In genomic region chr14:75713661-75714060, GRCm38 (mm10) we compare ENCODE assay signal across 13 mouse cellular contexts. TPM values are rescaled to one million over a fixed set of nuclear protein-coding genes. Genes with fewer than 3 reads are reported as not detected.
DNase-seq lines count a peak whose midpoint lies in the region; ATAC-seq and TF ChIP-seq lines count a peak whose summit lies in the region.
"Had no signal": no experiment of that assay in that cellular context is flagged by ENCODE, and none has a peak within 500 bp of the region (broad histone marks: within the 10 kb centered on the region; RNA-seq: fewer than 3 reads in every experiment).

No protein-coding gene starts in this region.

- no peak for ATAC-seq in intestine, postnatal 0 days
- ATAC-seq in intestine, embryonic 15.5 days, result no peak
- no peak for ATAC-seq in midbrain, postnatal 0 days (ENCODE audit: low FRiP score)
- no peak for ATAC-seq in stomach, postnatal 0 days (ENCODE audit: low FRiP score, low TSS enrichment)
- ATAC-seq: liver, embryonic 12.5 days had no signal

- no peak for TF ChIP-seq EP300 in stomach, postnatal 0 days (optimal IDR thresholded peaks at IDR 0.05)

- H3K36me3 ChIP-seq in intestine, postnatal 0 days (ENCODE audit: control insufficient read depth, insufficient read depth), result peaks cover 92% of the 10 kb centered on the region
- H3K36me3 ChIP-seq in intestine, embryonic 15.5 days, result peaks cover 34% of the 10 kb centered on the region
- peaks cover 35% of the 10 kb centered on the region for H3K36me3 ChIP-seq in midbrain, postnatal 0 days (ENCODE audit: insufficient read depth, low read length)
- peaks cover 91% of the 10 kb centered on the region for H3K36me3 ChIP-seq in midbrain, embryonic 10.5 days
- peaks cover 25% of the 10 kb centered on the region for H3K36me3 ChIP-seq in stomach, postnatal 0 days (ENCODE audit: control insufficient read depth, insufficient read depth, low read length)

- no peak overlapping the region for H3K27ac ChIP-seq in intestine, postnatal 0 days (ENCODE audit: low read depth, low read length)
- H3K27ac ChIP-seq in intestine, embryonic 15.5 days, result no peak overlapping the region
- no peak overlapping the region for H3K27ac ChIP-seq in midbrain, postnatal 0 days (ENCODE audit: low read depth, low read length)
- H3K27ac ChIP-seq in midbrain, embryonic 10.5 days (replicated peaks), result no peak overlapping the region
- H3K27ac ChIP-seq in stomach, postnatal 0 days (replicated peaks), result no peak overlapping the region
- H3K27ac ChIP-seq: hindbrain, embryonic 15.5 days; liver, embryonic 12.5 days had no signal

- no peaks in the 10 kb centered on the region for H3K4me1 ChIP-seq in intestine, postnatal 0 days (replicated peaks; ENCODE audit: control insufficient read depth, insufficient read depth, low read length)
- H3K4me1 ChIP-seq in intestine, embryonic 15.5 days (replicated peaks), result no peaks in the 10 kb centered on the region
- H3K4me1 ChIP-seq in midbrain, postnatal 0 days (ENCODE audit: insufficient read depth, low read length), result no peaks in the 10 kb centered on the region
- no peaks in the 10 kb centered on the region for H3K4me1 ChIP-seq in midbrain, embryonic 10.5 days
- H3K4me1 ChIP-seq in stomach, postnatal 0 days (replicated peaks; ENCODE audit: control insufficient read depth, insufficient read depth), result no peaks in the 10 kb centered on the region
- H3K4me1 ChIP-seq: hindbrain, embryonic 15.5 days; liver, embryonic 12.5 days had no signal

- peak; percentile 12 for DNase-seq in embryo, embryonic 10 days (ENCODE audit: low spot score)
- DNase-seq in embryo, embryonic 9.5 days (ENCODE audit: extremely low spot score), result no peak
- peak; percentile 66 for DNase-seq in midbrain, postnatal 0 days (ENCODE audit: low spot score)
- no peak for DNase-seq in midbrain, embryonic 10.5 days (ENCODE audit: low spot score)
- DNase-seq in stomach, postnatal 0 days (ENCODE audit: low spot score), result no peak
- no peak for DNase-seq in right cerebral cortex, adult 2 months (ENCODE audit: low spot score in 2 of 2)
- DNase-seq: adrenal gland, postnatal 10 days; heart, adult 18-20 months; thymus, adult 18-20 months had no signal

- H3K4me3 ChIP-seq in intestine, postnatal 0 days (ENCODE audit: low read depth, low read length), result no peak overlapping the region
- no peak overlapping the region for H3K4me3 ChIP-seq in intestine, embryonic 15.5 days (replicated peaks)
- H3K4me3 ChIP-seq in midbrain, postnatal 0 days (ENCODE audit: low read depth, low read length), result no peak overlapping the region
- H3K4me3 ChIP-seq in midbrain, embryonic 10.5 days, result no peak overlapping the region
- H3K4me3 ChIP-seq in stomach, postnatal 0 days (ENCODE audit: low read depth, low read length), result no peak overlapping the region
- H3K4me3 ChIP-seq: hindbrain, embryonic 15.5 days; liver, embryonic 12.5 days had no signal

- no peak overlapping the region for H3K4me2 ChIP-seq in intestine, postnatal 0 days (replicated peaks; ENCODE audit: low read depth)
- no peak overlapping the region for H3K4me2 ChIP-seq in intestine, embryonic 15.5 days (replicated peaks)
- H3K4me2 ChIP-seq in midbrain, postnatal 0 days (ENCODE audit: low read depth, low read length, poor library complexity, severe bottlenecking), result no peak overlapping the region
- no peak overlapping the region for H3K4me2 ChIP-seq in stomach, postnatal 0 days (replicated peaks; ENCODE audit: low read depth)
- H3K4me2 ChIP-seq: hindbrain, embryonic 15.5 days; liver, embryonic 12.5 days had no signal

- TF ChIP-seq CTCF in intestine, postnatal 0 days (IDR thresholded peaks at IDR 0.05; ENCODE audit: low read depth), result peak; percentile 59
- peak; percentile 81 for TF ChIP-seq CTCF in midbrain, postnatal 0 days (IDR thresholded peaks at IDR 0.05)
- peak; percentile 62 for TF ChIP-seq CTCF in stomach, postnatal 0 days (IDR thresholded peaks at IDR 0.05; ENCODE audit: low read depth)

- no peaks in the 10 kb centered on the region for H3K9me3 ChIP-seq in intestine, postnatal 0 days (ENCODE audit: control insufficient read depth)
- no peaks in the 10 kb centered on the region for H3K9me3 ChIP-seq in intestine, embryonic 15.5 days
- H3K9me3 ChIP-seq in midbrain, postnatal 0 days (ENCODE audit: low read length), result no peaks in the 10 kb centered on the region
- H3K9me3 ChIP-seq in midbrain, embryonic 10.5 days (replicated peaks), result no peaks in the 10 kb centered on the region
- no peaks in the 10 kb centered on the region for H3K9me3 ChIP-seq in stomach, postnatal 0 days (ENCODE audit: control insufficient read depth, low read length)
- H3K9me3 ChIP-seq: hindbrain, embryonic 15.5 days; liver, embryonic 12.5 days had no signal

- no peaks in the 10 kb centered on the region for H3K27me3 ChIP-seq in intestine, postnatal 0 days (replicated peaks; ENCODE audit: control insufficient read depth, insufficient read depth, low read length)
- no peaks in the 10 kb centered on the region for H3K27me3 ChIP-seq in intestine, embryonic 15.5 days (replicated peaks)
- H3K27me3 ChIP-seq in midbrain, postnatal 0 days (ENCODE audit: insufficient read depth, low read length), result no peaks in the 10 kb centered on the region
- H3K27me3 ChIP-seq in midbrain, embryonic 10.5 days (ENCODE audit: low read depth, poor library complexity, severe bottlenecking), result no peaks in the 10 kb centered on the region
- H3K27me3 ChIP-seq in stomach, postnatal 0 days (ENCODE audit: control insufficient read depth, insufficient read depth, low read length), result no peaks in the 10 kb centered on the region
- H3K27me3 ChIP-seq: hindbrain, embryonic 15.5 days; liver, embryonic 12.5 days had no signal

- WGBS in intestine, postnatal 0 days, result 73% methylated on average over 4 of the region's 4 CpGs
- 80% methylated on average over 4 of the region's 4 CpGs for WGBS in intestine, embryonic 15.5 days
- 74% methylated on average over 4 of the region's 4 CpGs for WGBS in midbrain, postnatal 0 days
- WGBS in midbrain, embryonic 10.5 days, result 87% methylated on average over 4 of the region's 4 CpGs
- WGBS in stomach, postnatal 0 days, result 79% methylated on average over 4 of the region's 4 CpGs

- no peak overlapping the region for H3K9ac ChIP-seq in intestine, postnatal 0 days (ENCODE audit: low read depth, low read length)
- H3K9ac ChIP-seq in intestine, embryonic 15.5 days, result no peak overlapping the region
- H3K9ac ChIP-seq in midbrain, postnatal 0 days (replicated peaks; ENCODE audit: low read length, poor library complexity, severe bottlenecking), result no peak overlapping the region
- no peak overlapping the region for H3K9ac ChIP-seq in stomach, postnatal 0 days (ENCODE audit: low read length)
- H3K9ac ChIP-seq: hindbrain, embryonic 15.5 days; liver, embryonic 12.5 days had no signal

RNA-seq across cellular contexts. Expression of gene Cog3, which starts 40.7 kb away (rescaled TPM):
- polyA plus RNA-seq in intestine, postnatal 0 days (2015; fragmentation: Nextera tagmentation; extraction: Ambion mirVana), result 9.2 TPM in 2 replicates
- polyA plus RNA-seq in intestine, embryonic 15.5 days (2015; fragmentation: Nextera tagmentation; extraction: Ambion mirVana), result 17.5 and 18.0 TPM in 2 replicates
- total RNA-seq in midbrain, postnatal 0 days (2014; rRNA removed), result 19.3 and 26.3 TPM in 2 replicates
- 12.6 and 12.9 TPM in 2 replicates for polyA plus RNA-seq in midbrain, postnatal 0 days (2015; fragmentation: Nextera tagmentation; extraction: Ambion mirVana)
- 19.2 and 20.2 TPM in 2 replicates for polyA plus RNA-seq in midbrain, embryonic 10.5 days (2016; fragmentation: Nextera tagmentation; extraction: Ambion mirVana)
- polyA plus RNA-seq in stomach, postnatal 0 days (2015; fragmentation: Nextera tagmentation; extraction: Ambion mirVana), result 11.3 and 11.4 TPM in 2 replicates

Comparison
In these comparisons a context has a peak if more than half of its experiments do, and no peak if none do; other contexts are left out.
1. DNase-seq: peak in embryo, embryonic 10 days (single experiment) and midbrain, postnatal 0 days (single experiment); none in embryo, embryonic 9.5 days (single experiment), midbrain, embryonic 10.5 days (single experiment), stomach, postnatal 0 days (single experiment) and right cerebral cortex, adult 2 months (0 of 2).
2. Peak in every context shown above with its lines, with median percentiles within 50 percentile points of each other: CTCF ChIP-seq.